Mouse (Mus musculus) forebrain, embryonic 13.5 days (tissue): ENCODE data around the gene Mllt1. TPM values are rescaled to one million over a fixed set of nuclear protein-coding genes. Genes with fewer than 3 reads are reported as not detected.

ENCODE experiments used
- ATAC-seq: fragments of 200-750 bp; cut with Nextera tagmentation; 2 replicates; pipeline ENCODE4 v1.8.0; 2017
- H3K27ac ChIP-seq: fragments of 300-500 bp; sonication (generic); 2 replicates; pipeline ENCODE4 v1.5.1; 2015; ENCODE audit warnings: inconsistent platforms, mild to moderate bottlenecking, moderate library complexity
- H3K27me3 ChIP-seq: fragments of 300-500 bp; sonication (generic); 2 replicates; pipeline ENCODE4 v1.6.1; 2015; ENCODE audit warnings: mild to moderate bottlenecking, inconsistent platforms
- H3K36me3 ChIP-seq: fragments of 300-500 bp; sonication (generic); 2 replicates; pipeline ENCODE4 v1.6.1; 2015; ENCODE audit warnings: mild to moderate bottlenecking, inconsistent platforms; ENCODE audit not compliant: poor library complexity, severe bottlenecking
- H3K4me1 ChIP-seq: fragments of 300-500 bp; sonication (generic); 2 replicates; pipeline ENCODE4 v1.6.1; 2015; ENCODE audit warnings: inconsistent platforms
- H3K4me2 ChIP-seq: fragments of 300-500 bp; sonication (generic); 2 replicates; pipeline ENCODE4 v1.6.1; 2015; ENCODE audit warnings: inconsistent platforms, mild to moderate bottlenecking, moderate library complexity
- H3K4me3 ChIP-seq: fragments of 300-500 bp; sonication (generic); 2 replicates; pipeline ENCODE4 v1.5.1; 2015; ENCODE audit warnings: mild to moderate bottlenecking, inconsistent platforms
- H3K9ac ChIP-seq: fragments of 300-500 bp; sonication (generic); 2 replicates; pipeline ENCODE4 v1.6.1; 2015; ENCODE audit warnings: mild to moderate bottlenecking, inconsistent platforms
- H3K9me3 ChIP-seq: fragments of 300-500 bp; sonication (generic); replicated peaks from 2 replicates; pipeline ENCODE4 v1.6.1; 2016; ENCODE audit warnings: inconsistent platforms
- WGBS: fragments of 180-500 bp; shearing (Covaris S2); methylation state at CpG from one replicate; pipeline ENCODE4 v1.1.7; 2015; 5-methylcytosine and 5-hydroxymethylcytosine counted together
- polyA plus RNA-seq: library from polyadenylated mRNA; unstranded; fragments of >200 nt; fragmentation: Nextera tagmentation; extraction: Ambion mirVana; gene quantifications from 2 replicates; pipeline ENCODE4 v1.2.1, GENCODE M21; 2015

The Mllt1 gene
- polyA plus RNA-seq, 1 experiment from 2014 or later: 69.5 TPM

DNA sequence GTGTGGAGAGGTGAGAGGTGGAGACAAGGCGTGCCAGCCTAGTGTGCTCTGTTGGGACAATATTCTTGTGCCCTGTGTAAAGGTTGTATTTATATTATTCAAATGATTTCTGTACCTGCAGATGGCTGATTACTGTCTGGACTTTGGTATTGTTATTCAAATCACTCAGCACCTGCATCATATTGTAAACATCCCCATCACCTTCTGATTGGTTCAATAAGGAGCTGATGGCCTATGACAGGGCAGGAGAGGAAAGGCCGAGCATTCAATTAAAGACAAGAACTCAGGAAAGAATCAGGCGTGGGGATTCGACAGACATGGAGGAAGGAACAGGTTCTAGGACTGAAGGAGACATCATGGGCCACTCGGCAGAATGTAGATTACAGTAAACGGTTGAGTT is 28.4 kb upstream of the Mllt1 start:
- ATAC-seq: no peak
- H3K4me2 ChIP-seq: no peak overlapping the region

DNA sequence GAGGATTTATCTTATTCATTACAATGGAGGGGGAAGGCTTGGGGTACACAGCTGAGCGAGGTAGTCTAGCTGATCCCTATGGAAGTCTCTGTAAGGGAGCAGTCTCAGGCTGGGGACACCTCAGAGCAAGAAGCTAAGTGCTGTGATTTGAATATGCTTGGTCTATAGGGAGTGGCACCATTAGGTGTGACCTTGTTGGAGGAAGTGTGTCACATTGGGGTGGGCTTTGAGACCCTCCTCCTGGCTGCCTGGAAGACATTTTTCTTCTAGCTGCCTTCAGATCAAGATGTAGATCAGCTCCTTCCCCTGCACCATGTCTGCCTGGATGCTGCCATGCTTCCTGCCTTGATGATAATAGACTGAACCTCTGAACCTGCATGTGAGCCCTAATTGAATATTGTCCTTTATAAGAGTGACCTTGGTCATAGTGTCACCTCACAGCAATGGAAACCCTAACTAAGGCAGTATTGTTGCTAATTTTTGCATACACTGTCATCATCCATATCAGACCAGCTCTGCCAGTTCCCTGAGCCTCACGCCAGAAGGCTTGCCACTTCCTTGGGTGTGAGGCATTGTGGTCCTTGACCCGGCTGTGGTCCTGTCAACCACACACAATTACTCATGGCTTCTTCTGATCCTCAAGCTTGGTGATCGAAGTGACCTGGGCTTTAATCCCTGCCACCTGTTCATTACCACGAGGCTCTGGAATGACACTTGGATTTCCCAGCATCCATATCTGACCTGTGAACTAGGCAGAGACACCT is 27.6 kb upstream of the Mllt1 start:
- H3K4me1 ChIP-seq: no peaks in the 10 kb centered on the region
- no peak overlapping the region for H3K9ac ChIP-seq
- H3K4me3 ChIP-seq: no peak overlapping the region
- no peak overlapping the region for H3K27ac ChIP-seq
- no peaks in the 10 kb centered on the region for H3K36me3 ChIP-seq
- H3K9me3 ChIP-seq: no peaks in the 10 kb centered on the region
- 81% methylated on average over 5 of the region's 5 CpGs for WGBS
- ATAC-seq: no peak
- H3K4me2 ChIP-seq: no peak overlapping the region
- no peaks in the 10 kb centered on the region for H3K27me3 ChIP-seq

More for the DNA sequence above, 28.4 kb upstream of the Mllt1 start:
- Histone ChIP-seq H3K4me1 (no peaks in the 10 kb centered on the region), H3K36me3 (no peaks in the 10 kb centered on the region), H3K9me3 (no peaks in the 10 kb centered on the region), H3K27ac (no peak overlapping the region), H3K27me3 (peaks cover 3% of the 10 kb centered on the region; the same call in 1 of the 2 replicates), H3K4me3 (no peak overlapping the region), H3K9ac (no peak overlapping the region)
- WGBS: 80% methylated on average over 6 of the region's 6 CpGs

DNA sequence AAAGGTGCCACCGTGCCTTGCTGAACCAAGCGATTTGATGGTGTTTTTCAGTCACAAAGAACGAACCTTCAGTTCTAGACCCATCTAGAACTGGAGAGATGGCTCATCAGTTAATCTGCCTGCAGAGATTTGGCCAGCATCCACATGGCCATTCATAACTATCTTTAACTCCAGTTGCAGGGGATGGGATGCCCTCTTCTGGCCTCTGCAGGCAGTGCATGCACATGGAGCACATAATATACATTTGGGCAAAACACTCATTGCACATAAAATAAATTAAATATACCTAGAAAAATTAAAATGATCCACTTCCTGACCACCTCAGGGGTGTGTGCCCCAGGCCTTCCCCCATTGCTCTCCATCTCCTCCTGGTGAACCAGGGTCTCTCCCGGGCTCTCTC is 26.7 kb upstream of the Mllt1 start:
- no peak overlapping the region for H3K9ac ChIP-seq
- no peak for ATAC-seq
- H3K27ac ChIP-seq: no peak overlapping the region
- H3K4me2 ChIP-seq: no peak overlapping the region
- no peaks in the 10 kb centered on the region for H3K27me3 ChIP-seq
- H3K9me3 ChIP-seq: no peaks in the 10 kb centered on the region
- no peak overlapping the region for H3K4me3 ChIP-seq
- 93% methylated on average over 4 of the region's 4 CpGs for WGBS
- no peaks in the 10 kb centered on the region for H3K36me3 ChIP-seq
- H3K4me1 ChIP-seq: no peaks in the 10 kb centered on the region

DNA sequence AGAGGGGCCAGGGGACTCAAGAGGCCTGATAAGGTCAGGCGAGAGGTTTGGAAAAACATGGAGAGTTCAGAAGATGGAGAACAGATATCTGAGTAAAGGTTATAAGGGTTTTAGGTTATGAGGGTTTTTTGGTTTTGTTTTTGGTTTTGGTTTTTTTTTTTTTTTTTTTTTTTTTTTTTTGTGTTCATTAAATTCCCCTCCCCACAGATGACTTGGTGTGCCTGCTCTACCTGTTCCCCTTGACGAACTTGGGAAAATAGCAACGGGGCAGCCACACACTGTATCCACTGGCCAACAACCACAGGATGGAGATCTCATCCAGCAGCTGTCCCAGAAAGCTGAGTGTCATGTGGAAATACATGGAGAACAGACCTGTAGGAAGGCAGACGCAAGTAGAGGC is 23.5 kb upstream of the Mllt1 start:
- no peak for ATAC-seq
- Histone ChIP-seq H3K4me1 (no peaks in the 10 kb centered on the region), H3K36me3 (no peaks in the 10 kb centered on the region), H3K27me3 (no peaks in the 10 kb centered on the region; the same call in 1 of the 2 replicates), H3K4me2 (no peak overlapping the region), H3K27ac (no peak overlapping the region), H3K4me3 (no peak overlapping the region), H3K9ac (no peak overlapping the region), H3K9me3 (no peaks in the 10 kb centered on the region)
- WGBS: 85% methylated on average over 4 of the region's 4 CpGs

DNA sequence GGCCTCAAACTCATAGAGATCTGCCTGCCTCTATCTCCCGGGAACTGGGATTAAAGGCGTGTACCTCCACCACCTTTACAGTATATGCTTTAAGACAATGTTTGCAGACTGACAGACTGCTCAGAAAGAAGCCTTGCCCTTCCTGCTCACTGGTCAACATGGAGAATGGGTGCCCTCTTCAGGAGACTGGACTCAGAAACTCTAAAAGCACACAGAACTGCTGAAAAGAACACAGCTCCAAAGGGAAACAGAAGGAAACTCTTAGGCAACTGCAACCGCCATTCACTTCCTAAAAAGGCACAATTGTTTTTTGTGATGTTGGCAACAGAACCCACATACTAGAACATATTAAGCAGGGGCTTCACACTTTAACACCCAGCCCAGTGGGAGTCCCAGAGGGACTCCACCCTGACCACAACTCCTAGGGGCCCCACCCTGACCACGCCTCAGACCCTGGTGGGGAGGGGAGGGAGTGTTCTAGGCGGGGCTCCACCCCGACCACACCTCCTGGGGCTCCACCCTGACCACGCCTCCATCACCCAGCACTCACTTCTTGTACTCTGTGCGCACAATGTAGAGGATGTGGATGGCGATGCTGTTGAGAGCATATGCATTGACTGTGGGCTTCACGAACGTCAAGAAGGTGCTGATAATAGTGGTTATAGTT is 22.7 kb upstream of the Mllt1 start:
- Histone ChIP-seq H3K9me3 (no peaks in the 10 kb centered on the region), H3K27ac (no peak overlapping the region), H3K36me3 (no peaks in the 10 kb centered on the region), H3K27me3 (no peaks in the 10 kb centered on the region; the same call in 1 of the 2 replicates), H3K4me3 (no peak overlapping the region), H3K9ac (no peak overlapping the region), H3K4me2 (no peak overlapping the region), H3K4me1 (no peaks in the 10 kb centered on the region)
- 36% methylated on average over 11 of the region's 11 CpGs for WGBS
- ATAC-seq: no peak

DNA sequence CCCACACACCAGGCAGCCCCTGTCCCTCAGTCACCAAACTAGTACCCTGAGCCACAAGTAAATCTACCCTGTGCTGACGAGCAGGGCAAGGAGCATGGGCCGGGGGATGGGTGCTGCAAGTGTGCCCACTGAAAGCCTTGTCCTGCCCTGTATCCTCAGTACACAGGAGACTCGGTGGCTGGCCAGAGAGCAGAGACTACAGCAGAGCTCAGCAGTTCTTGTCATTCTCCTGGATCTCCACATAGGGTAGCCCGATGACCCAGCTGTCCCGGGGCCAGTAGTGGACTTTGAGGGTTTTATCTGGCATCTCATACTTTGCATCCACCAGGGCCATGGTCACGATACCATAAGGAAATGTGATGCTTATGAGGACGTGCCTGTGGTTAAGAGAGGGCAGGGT is 19.7 kb upstream of the Mllt1 start:
- no peaks in the 10 kb centered on the region; the same call in none of the 2 replicates for H3K27me3 ChIP-seq
- ATAC-seq: no peak
- no peak overlapping the region for H3K27ac ChIP-seq
- H3K36me3 ChIP-seq: no peaks in the 10 kb centered on the region
- no peaks in the 10 kb centered on the region for H3K9me3 ChIP-seq
- no peak overlapping the region for H3K9ac ChIP-seq
- H3K4me2 ChIP-seq: no peak overlapping the region
- H3K4me3 ChIP-seq: no peak overlapping the region
- 85% methylated on average over 7 of the region's 7 CpGs for WGBS
- H3K4me1 ChIP-seq: no peaks in the 10 kb centered on the region

DNA sequence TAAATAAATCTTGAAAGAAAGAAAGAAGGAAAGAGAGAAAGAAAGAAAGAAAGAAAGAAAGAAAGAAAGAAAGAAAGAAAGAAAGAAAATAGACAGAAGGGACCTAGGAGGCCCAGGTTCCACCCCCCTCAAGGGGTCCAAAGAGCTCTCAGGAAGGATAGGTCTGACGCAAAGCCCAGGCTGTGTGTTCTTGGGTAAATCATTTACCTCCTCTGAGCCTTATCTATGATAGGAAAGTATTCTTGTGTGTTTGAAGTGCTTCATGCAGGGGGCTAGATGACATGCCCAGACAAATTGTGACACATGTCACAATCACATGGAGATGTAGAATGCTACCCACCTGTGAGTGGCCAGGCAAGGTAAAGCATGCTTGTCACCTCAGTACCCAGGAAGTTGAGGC is 17.4 kb upstream of the Mllt1 start:
- no peaks in the 10 kb centered on the region for H3K9me3 ChIP-seq
- no peaks in the 10 kb centered on the region; the same call in none of the 2 replicates for H3K27me3 ChIP-seq
- no peak for ATAC-seq
- 100% methylated on average over 1 of the region's 1 CpGs for WGBS
- H3K4me3 ChIP-seq: no peak overlapping the region
- no peak overlapping the region for H3K9ac ChIP-seq
- H3K36me3 ChIP-seq: no peaks in the 10 kb centered on the region
- H3K4me1 ChIP-seq: no peaks in the 10 kb centered on the region
- no peak overlapping the region for H3K4me2 ChIP-seq
- H3K27ac ChIP-seq: no peak overlapping the region

DNA sequence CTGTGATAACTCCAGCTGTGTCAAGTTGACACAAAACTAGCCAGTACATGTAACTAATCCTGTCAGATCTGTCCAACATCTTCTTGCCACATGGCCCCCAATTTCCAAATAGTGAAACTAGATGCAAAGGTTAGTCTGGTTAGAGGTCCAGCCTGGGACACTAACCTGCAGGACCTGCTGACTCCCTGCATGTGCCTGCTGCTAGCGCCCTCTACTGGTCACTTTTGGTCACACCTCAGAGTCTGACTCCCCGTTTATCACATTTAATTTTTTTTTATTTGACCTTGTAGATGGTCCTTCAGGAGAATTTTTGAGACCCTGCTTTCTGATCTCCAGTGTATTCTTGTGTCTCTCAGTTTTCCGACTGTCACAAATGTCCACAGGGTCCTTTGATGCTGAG is 15.7 kb upstream of the Mllt1 start:
- Histone ChIP-seq H3K36me3 (no peaks in the 10 kb centered on the region), H3K27ac (no peak overlapping the region), H3K4me1 (no peaks in the 10 kb centered on the region), H3K27me3 (peaks cover 3% of the 10 kb centered on the region), H3K4me2 (no peak overlapping the region), H3K9ac (no peak overlapping the region), H3K9me3 (no peaks in the 10 kb centered on the region), H3K4me3 (no peak overlapping the region)
- ATAC-seq: no peak
- 14% methylated on average over 3 of the region's 3 CpGs for WGBS

DNA sequence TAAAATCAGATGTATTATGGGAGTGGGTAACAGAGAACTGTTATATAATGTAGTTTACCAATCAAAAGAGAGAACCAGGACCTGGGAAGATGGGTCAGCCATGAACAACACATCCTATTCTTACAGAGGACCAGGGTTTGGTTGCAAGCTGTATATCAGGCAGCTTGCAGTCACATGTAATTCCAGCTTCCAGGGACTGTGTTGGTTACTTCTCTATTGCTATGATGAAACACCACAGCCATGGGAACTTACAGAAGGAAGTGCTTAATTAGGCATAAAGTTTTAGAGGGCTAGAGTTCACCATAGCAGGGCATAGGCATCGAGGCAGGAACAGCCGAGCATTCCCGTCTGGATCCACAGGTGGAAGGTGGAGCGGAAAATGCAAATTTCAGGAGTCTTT is 3.5 kb upstream of the Mllt1 start:
- H3K4me1 ChIP-seq: peaks cover 9% of the 10 kb centered on the region
- no peak overlapping the region for H3K27ac ChIP-seq
- no peak overlapping the region for H3K9ac ChIP-seq
- H3K4me2 ChIP-seq: no peak overlapping the region
- no peaks in the 10 kb centered on the region for H3K36me3 ChIP-seq
- no peak overlapping the region for H3K4me3 ChIP-seq
- no peak for ATAC-seq
- 85% methylated on average over 4 of the region's 4 CpGs for WGBS
- no peaks in the 10 kb centered on the region; the same call in none of the 2 replicates for H3K9me3 ChIP-seq
- H3K27me3 ChIP-seq: peaks cover 10% of the 10 kb centered on the region

DNA sequence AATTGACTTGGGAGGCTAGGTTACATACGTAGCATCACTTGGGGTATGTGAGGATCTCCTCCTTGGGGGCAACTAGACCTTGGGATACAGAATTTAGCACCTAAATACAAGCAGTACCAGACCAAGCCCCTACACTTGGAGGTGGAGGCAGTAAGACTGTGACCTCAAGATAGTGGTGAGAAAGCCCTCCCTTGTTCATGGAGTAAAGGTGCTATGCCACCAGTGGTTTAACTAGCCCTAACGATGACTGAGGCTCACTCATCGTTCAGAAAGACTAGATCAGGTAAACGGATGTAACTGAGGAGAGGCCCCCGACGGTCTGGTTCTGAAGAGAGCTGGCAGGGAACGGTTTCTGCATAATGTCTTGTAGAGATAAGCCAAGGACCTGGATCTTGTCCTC is 1.5 kb upstream of the Mllt1 start:
- H3K9me3 ChIP-seq: no peaks in the 10 kb centered on the region; the same call in 1 of the 2 replicates
- H3K9ac ChIP-seq: no peak overlapping the region
- H3K4me3 ChIP-seq: no peak overlapping the region
- H3K4me2 ChIP-seq: no peak overlapping the region
- H3K27me3 ChIP-seq: peaks cover 10% of the 10 kb centered on the region
- WGBS: 94% methylated on average over 7 of the region's 7 CpGs
- no peak for ATAC-seq
- peaks cover 29% of the 10 kb centered on the region for H3K4me1 ChIP-seq
- no peaks in the 10 kb centered on the region for H3K36me3 ChIP-seq
- no peak overlapping the region for H3K27ac ChIP-seq

DNA sequence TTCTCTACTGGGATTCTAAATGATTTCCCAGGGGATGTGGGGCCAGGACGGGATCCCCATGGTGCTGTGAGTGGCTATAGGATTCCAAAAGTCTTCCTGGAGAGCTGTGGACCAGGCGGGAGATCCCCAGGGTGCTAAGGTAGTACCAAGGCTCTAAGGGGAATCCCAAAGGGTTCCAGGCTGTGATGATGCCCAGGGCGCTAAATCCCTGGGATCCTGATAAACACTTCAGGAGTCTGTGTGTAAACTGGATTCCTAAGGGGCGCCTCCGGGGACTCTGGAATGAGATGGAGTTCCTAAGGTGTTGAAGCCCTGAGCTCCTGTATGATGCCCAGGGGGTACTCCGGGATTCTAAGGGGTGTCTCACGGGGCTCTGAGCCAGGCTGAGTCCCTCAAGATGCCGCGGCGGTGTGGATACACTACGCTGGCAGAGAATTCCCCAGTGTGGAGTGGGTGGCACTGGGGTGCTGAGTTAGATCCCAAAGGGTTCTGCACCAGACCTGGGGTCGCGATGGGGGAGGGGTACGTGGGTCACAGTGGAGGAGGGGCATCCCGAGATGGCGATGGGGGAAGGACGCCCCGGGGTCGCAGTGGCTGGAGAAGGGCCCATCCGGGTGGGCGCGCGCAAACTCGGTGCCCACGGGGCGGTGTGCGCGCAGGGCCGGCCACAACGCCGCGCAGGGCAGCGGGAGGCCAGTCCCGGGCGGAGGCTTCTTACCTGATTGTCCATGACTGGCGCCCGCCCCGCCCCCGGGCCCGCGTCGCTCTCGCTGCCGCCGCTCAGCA is 477 bp downstream of the Mllt1 start:
- H3K9me3 ChIP-seq: no peaks in the 10 kb centered on the region; the same call in 1 of the 2 replicates
- peak overlapping the region; percentile 70 for H3K27ac ChIP-seq
- whole genome bisulfite sequencing: 1% methylated on average over 26 of the region's 45 CpGs
- peak; percentile 60 for ATAC-seq
- H3K27me3 ChIP-seq: peaks cover 7% of the 10 kb centered on the region
- H3K9ac ChIP-seq: peak overlapping the region; percentile 97
- H3K4me2 ChIP-seq: peak overlapping the region; percentile 77
- peak overlapping the region; percentile 79 for H3K4me3 ChIP-seq
- H3K4me1 ChIP-seq: peaks cover 33% of the 10 kb centered on the region
- H3K36me3 ChIP-seq: no peaks in the 10 kb centered on the region

DNA sequence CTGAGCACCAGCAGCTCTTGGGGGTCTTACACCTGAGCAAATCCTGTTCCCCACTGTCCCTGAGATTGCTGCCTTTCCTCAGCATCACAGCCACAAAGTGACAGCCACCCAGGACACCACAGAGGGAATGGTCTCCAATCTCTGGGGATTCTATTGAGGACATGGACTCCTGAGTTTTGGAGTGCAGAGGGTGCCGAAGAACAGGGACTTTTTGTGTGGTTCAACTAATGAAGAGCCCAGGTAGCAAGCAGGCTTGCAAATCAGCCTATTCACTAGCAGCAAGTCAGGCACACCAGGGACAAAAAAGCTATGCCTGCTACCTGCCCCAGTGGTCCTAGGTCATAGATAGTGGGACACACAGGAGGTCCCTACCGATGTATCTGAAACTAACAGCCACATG is 1.8 kb downstream of the Mllt1 start:
- peaks cover 7% of the 10 kb centered on the region for H3K27me3 ChIP-seq
- H3K36me3 ChIP-seq: no peaks in the 10 kb centered on the region
- H3K27ac ChIP-seq: no peak overlapping the region
- H3K9me3 ChIP-seq: no peaks in the 10 kb centered on the region; the same call in 1 of the 2 replicates
- H3K4me1 ChIP-seq: peaks cover 36% of the 10 kb centered on the region
- peak overlapping the region; percentile 79 for H3K4me3 ChIP-seq
- ATAC-seq: no peak
- WGBS: 95% methylated on average over 2 of the region's 2 CpGs
- peak overlapping the region; percentile 97 for H3K9ac ChIP-seq
- H3K4me2 ChIP-seq: peak overlapping the region; percentile 77
